ENCODE assay signal across 16 mouse cellular contexts in the genomic region with DNA sequence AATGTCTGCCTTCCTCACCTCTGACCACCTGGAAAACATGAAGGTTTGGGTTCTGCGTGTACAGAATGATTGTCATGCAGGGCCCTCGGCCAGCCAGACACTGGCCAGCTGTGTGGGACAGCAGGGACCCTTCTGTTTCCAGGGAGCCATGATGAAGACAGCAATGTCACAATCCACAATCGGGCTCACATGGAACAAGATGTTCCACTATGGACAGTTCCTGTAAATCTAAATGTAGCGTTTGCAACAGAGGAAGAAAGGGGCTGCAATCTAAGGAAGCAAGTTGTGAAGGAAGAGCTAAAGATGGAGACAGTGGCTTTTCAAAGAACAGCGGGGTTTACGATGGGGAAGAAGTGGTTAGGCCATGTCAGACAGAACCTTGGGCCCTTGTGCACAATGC.
DNase-seq lines count a peak whose midpoint lies in the region; ATAC-seq and TF ChIP-seq lines count a peak whose summit lies in the region.
"Had no signal": no experiment of that assay in that cellular context is flagged by ENCODE, and none has a peak within 500 bp of the region (broad histone marks: within the 10 kb centered on the region; RNA-seq: fewer than 3 reads in every experiment).

No protein-coding gene starts in this region.

- no peak for TF ChIP-seq EP300 in heart, postnatal 0 days (IDR thresholded peaks at IDR 0.05; ENCODE audit: low read depth)

- 64% methylated on average over 6 of the region's 6 CpGs for WGBS in heart, postnatal 0 days
- WGBS in midbrain, embryonic 10.5 days, result 86% methylated on average over 6 of the region's 6 CpGs
- WGBS in midbrain, embryonic 15.5 days, result 85% methylated on average over 6 of the region's 6 CpGs
- 72% methylated on average over 6 of the region's 6 CpGs for WGBS in intestine, postnatal 0 days
- 85% methylated on average over 6 of the region's 6 CpGs for WGBS in midbrain, postnatal 0 days

- ATAC-seq in heart, postnatal 0 days (ENCODE audit: insufficient read depth, low read depth), result peak; percentile 69
- ATAC-seq in midbrain, embryonic 15.5 days (replicated peaks), result no peak
- ATAC-seq in intestine, postnatal 0 days, result no peak
- ATAC-seq in megakaryocyte progenitor cell, adult 5-6 weeks (replicated peaks; ENCODE audit: poor library complexity), result peak; percentile 69
- ATAC-seq in midbrain, postnatal 0 days (ENCODE audit: low FRiP score), result no peak
- ATAC-seq: CD4-positive, CD25-positive, alpha-beta regulatory T cell, adult 4 months; forebrain, embryonic 16.5 days; midbrain, embryonic 16.5 days had no signal

- no peaks in the 10 kb centered on the region for H3K36me3 ChIP-seq in heart, postnatal 0 days (replicated peaks; ENCODE audit: control insufficient read depth, insufficient read depth, low read length)
- no peaks in the 10 kb centered on the region for H3K36me3 ChIP-seq in midbrain, embryonic 10.5 days
- no peaks in the 10 kb centered on the region for H3K36me3 ChIP-seq in midbrain, embryonic 15.5 days (replicated peaks)
- no peaks in the 10 kb centered on the region for H3K36me3 ChIP-seq in intestine, postnatal 0 days (ENCODE audit: control insufficient read depth, insufficient read depth)
- no peaks in the 10 kb centered on the region for H3K36me3 ChIP-seq in midbrain, postnatal 0 days (ENCODE audit: insufficient read depth, low read length)
- H3K36me3 ChIP-seq: hindbrain, embryonic 12.5 days; liver, embryonic 15.5 days; neural tube, embryonic 12.5 days had no signal

- peaks cover 42% of the 10 kb centered on the region for H3K27me3 ChIP-seq in heart, postnatal 0 days (ENCODE audit: control insufficient read depth, insufficient read depth, low read length)
- H3K27me3 ChIP-seq in midbrain, embryonic 10.5 days (ENCODE audit: low read depth, poor library complexity, severe bottlenecking), result peaks cover 25% of the 10 kb centered on the region
- no peaks in the 10 kb centered on the region for H3K27me3 ChIP-seq in midbrain, embryonic 15.5 days (replicated peaks)
- no peaks in the 10 kb centered on the region for H3K27me3 ChIP-seq in intestine, postnatal 0 days (replicated peaks; ENCODE audit: control insufficient read depth, insufficient read depth, low read length)
- 0 out of 2 replicates have a peak, but pooled peaks cover 3% of the 10 kb centered on the region for H3K27me3 ChIP-seq in midbrain, postnatal 0 days (ENCODE audit: insufficient read depth, low read length)
- H3K27me3 ChIP-seq: hindbrain, embryonic 12.5 days; liver, embryonic 15.5 days; neural tube, embryonic 12.5 days had no signal

- no peak overlapping the region for H3K9ac ChIP-seq in heart, postnatal 0 days (replicated peaks; ENCODE audit: low read depth, low read length)
- H3K9ac ChIP-seq in midbrain, embryonic 15.5 days, result no peak overlapping the region
- H3K9ac ChIP-seq in intestine, postnatal 0 days (ENCODE audit: low read depth, low read length), result no peak overlapping the region
- no peak overlapping the region for H3K9ac ChIP-seq in midbrain, postnatal 0 days (replicated peaks; ENCODE audit: low read length, poor library complexity, severe bottlenecking)
- H3K9ac ChIP-seq: hindbrain, embryonic 12.5 days; liver, embryonic 15.5 days; neural tube, embryonic 12.5 days had no signal

- peak overlapping the region; percentile 39; the same call in 1 of the 2 replicates for H3K27ac ChIP-seq in heart, postnatal 0 days (ENCODE audit: low read depth)
- 0 out of 2 replicates have a peak overlapping the region, but pooled peaks have one; percentile 18 for H3K27ac ChIP-seq in midbrain, embryonic 10.5 days (replicated peaks)
- no peak overlapping the region for H3K27ac ChIP-seq in midbrain, embryonic 15.5 days
- peak overlapping the region; percentile 35; the same call in 1 of the 2 replicates for H3K27ac ChIP-seq in intestine, postnatal 0 days (ENCODE audit: low read depth, low read length)
- H3K27ac ChIP-seq in midbrain, postnatal 0 days (ENCODE audit: low read depth, low read length), result no peak overlapping the region
- H3K27ac ChIP-seq: hindbrain, embryonic 12.5 days; liver, embryonic 15.5 days; neural tube, embryonic 12.5 days had no signal

- TF ChIP-seq CTCF in heart, postnatal 0 days (IDR thresholded peaks at IDR 0.05; ENCODE audit: low read depth), result no peak
- TF ChIP-seq CTCF in intestine, postnatal 0 days (IDR thresholded peaks at IDR 0.05; ENCODE audit: low read depth), result no peak
- TF ChIP-seq CTCF in midbrain, postnatal 0 days (IDR thresholded peaks at IDR 0.05), result no peak

- no peak overlapping the region for H3K4me3 ChIP-seq in heart, postnatal 0 days (ENCODE audit: low read depth, low read length)
- no peak overlapping the region for H3K4me3 ChIP-seq in midbrain, embryonic 10.5 days
- no peak overlapping the region for H3K4me3 ChIP-seq in midbrain, embryonic 15.5 days
- H3K4me3 ChIP-seq in intestine, postnatal 0 days (ENCODE audit: low read depth, low read length), result no peak overlapping the region
- no peak overlapping the region for H3K4me3 ChIP-seq in midbrain, postnatal 0 days (ENCODE audit: low read depth, low read length)
- H3K4me3 ChIP-seq: hindbrain, embryonic 12.5 days; liver, embryonic 15.5 days; neural tube, embryonic 12.5 days had no signal

- DNase-seq in heart, postnatal 0 days (ENCODE audit: low spot score), result no peak
- no peak for DNase-seq in heart, adult 9 months (ENCODE audit: low spot score in 2 of 2)
- DNase-seq in midbrain, embryonic 10.5 days (ENCODE audit: low spot score), result no peak
- DNase-seq in ovary, postnatal 36 days (ENCODE audit: low spot score), result no peak
- DNase-seq in midbrain, postnatal 0 days (ENCODE audit: low spot score), result no peak
- DNase-seq: gastrocnemius, postnatal 14 days; spleen, adult 18-20 months had no signal

- H3K4me2 ChIP-seq in heart, postnatal 0 days (ENCODE audit: low read depth, low read length), result no peak overlapping the region
- no peak overlapping the region for H3K4me2 ChIP-seq in midbrain, embryonic 15.5 days
- H3K4me2 ChIP-seq in intestine, postnatal 0 days (replicated peaks; ENCODE audit: low read depth), result no peak overlapping the region
- no peak overlapping the region for H3K4me2 ChIP-seq in midbrain, postnatal 0 days (ENCODE audit: low read depth, low read length, poor library complexity, severe bottlenecking)
- H3K4me2 ChIP-seq: hindbrain, embryonic 12.5 days; liver, embryonic 15.5 days; neural tube, embryonic 12.5 days had no signal

- 0 out of 2 replicates have a peak, but pooled peaks cover 8% of the 10 kb centered on the region for H3K4me1 ChIP-seq in heart, postnatal 0 days (ENCODE audit: control insufficient read depth, insufficient read depth)
- peaks cover 28% of the 10 kb centered on the region for H3K4me1 ChIP-seq in midbrain, embryonic 10.5 days
- no peaks in the 10 kb centered on the region for H3K4me1 ChIP-seq in midbrain, embryonic 15.5 days
- 0 out of 2 replicates have a peak, but pooled peaks cover 4% of the 10 kb centered on the region for H3K4me1 ChIP-seq in intestine, postnatal 0 days (replicated peaks; ENCODE audit: control insufficient read depth, insufficient read depth, low read length)
- no peaks in the 10 kb centered on the region for H3K4me1 ChIP-seq in midbrain, postnatal 0 days (ENCODE audit: insufficient read depth, low read length)
- H3K4me1 ChIP-seq: neural tube, embryonic 12.5 days had no signal

- H3K9me3 ChIP-seq in heart, postnatal 0 days (replicated peaks; ENCODE audit: control insufficient read depth, low read length), result no peaks in the 10 kb centered on the region
- H3K9me3 ChIP-seq in midbrain, embryonic 10.5 days (replicated peaks), result no peaks in the 10 kb centered on the region
- H3K9me3 ChIP-seq in midbrain, embryonic 15.5 days, result no peaks in the 10 kb centered on the region
- no peaks in the 10 kb centered on the region for H3K9me3 ChIP-seq in intestine, postnatal 0 days (ENCODE audit: control insufficient read depth)
- no peaks in the 10 kb centered on the region for H3K9me3 ChIP-seq in midbrain, postnatal 0 days (ENCODE audit: low read length)
- H3K9me3 ChIP-seq: hindbrain, embryonic 12.5 days; liver, embryonic 15.5 days; neural tube, embryonic 12.5 days had no signal

Comparison
In these comparisons a context has a peak if more than half of its experiments do, and no peak if none do; other contexts are left out.
1. H3K27ac ChIP-seq: peak in heart, postnatal 0 days (single experiment), midbrain, embryonic 10.5 days (single experiment) and intestine, postnatal 0 days (single experiment); none in midbrain, embryonic 15.5 days (single experiment) and midbrain, postnatal 0 days (single experiment).
2. ATAC-seq: peak in heart, postnatal 0 days (single experiment) and megakaryocyte progenitor cell, adult 5-6 weeks (single experiment); none in midbrain, embryonic 15.5 days (single experiment), intestine, postnatal 0 days (single experiment) and midbrain, postnatal 0 days (single experiment).